Mouse (Mus musculus) common myeloid progenitor, adult 5-6 weeks (primary cell): ENCODE results near the gene Gpd1l. TPM values are rescaled to one million over a fixed set of nuclear protein-coding genes. Genes with fewer than 3 reads are reported as not detected.
A peak's percentile ranks its signal among the peaks of the same experiment; 100 is the strongest.
"Not testable (repeated sequence)": the region's sequence is repeated elsewhere in the genome, so short reads cannot be mapped to it uniquely, and the experiment has no call there.

Experiments
- ATAC-seq: replicated peaks from 2 replicates; pipeline ENCODE4 v1.8.0; 2016; ENCODE audit warnings: low read depth, mild to moderate bottlenecking, moderate TSS enrichment, inconsistent platforms; ENCODE audit not compliant: poor library complexity, severe bottlenecking
- total RNA-seq: library from RNA; stranded (forward); fragments of 200-1000, 187-1606 nt; gene quantifications from 2 replicates; pipeline ENCODE4 v1.2.3, GENCODE M21; 2017

Gpd1l gene
- 19.0 and 27.6 TPM in 2 replicates for total RNA-seq

DNA sequence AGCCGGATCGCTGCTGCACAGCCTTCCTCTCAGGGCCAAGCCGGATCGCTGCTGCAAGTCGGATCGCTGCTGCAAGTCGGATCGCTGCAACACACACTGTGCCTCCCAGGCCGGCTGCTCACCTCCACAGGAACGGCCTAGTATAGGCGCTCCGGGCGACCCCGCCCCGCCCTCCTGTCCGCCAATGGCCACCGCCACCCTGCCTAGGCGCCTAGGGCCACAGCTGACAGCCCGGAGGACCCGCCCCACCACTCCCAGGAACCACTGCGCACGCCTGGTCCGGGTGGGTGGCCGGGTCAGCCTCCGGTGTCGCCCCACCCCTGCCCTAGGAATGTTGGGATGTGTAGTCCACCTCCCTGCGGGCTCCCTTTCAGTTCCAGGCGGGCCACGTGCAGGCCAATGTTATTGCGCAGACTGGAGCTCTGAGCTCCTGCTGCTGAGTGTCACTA, at the start of gene Gpd1l:
Gene Gpd1l, minus strand, starts transcription at position 265 of the 449 bp plus-strand sequence.
- ATAC-seq, result peak; percentile 93

DNA sequence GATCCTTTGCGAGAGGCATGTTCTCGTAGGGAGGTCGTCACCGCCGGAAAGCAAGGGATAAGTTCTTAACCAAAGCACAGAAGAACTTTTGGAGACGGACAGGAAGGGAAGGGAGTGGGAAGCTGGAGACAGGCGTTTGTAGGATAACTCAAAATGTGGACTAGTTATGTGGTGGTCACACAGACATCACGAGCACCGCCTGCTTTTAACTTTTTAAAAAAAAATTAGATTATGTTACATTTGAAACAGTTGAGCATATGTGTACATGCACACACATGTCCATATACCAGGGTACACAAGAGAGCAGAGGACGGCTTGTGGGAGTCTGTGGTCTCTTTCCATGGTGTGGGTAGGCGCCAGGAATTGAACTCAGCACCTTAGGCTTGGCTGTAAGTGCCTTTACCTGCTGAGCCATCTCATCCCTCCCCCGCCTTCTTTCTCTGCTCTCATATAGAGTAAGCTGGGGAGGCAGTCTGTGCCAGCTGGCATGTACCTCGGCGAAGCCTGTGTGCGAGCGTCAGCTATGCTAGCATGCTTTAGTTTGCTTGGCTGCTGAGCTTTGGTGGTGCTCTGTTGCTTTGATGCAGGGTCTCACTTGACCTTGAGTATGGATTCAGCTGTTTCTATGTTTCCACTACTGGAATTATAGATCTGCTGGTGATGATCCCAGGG, 49.0 kb upstream of the Gpd1l start, which contains the start of gene Rps27rt:
Gene Rps27rt, minus strand, starts transcription at position 51 of the 672 bp plus-strand sequence.
- no peak for ATAC-seq

GRCm38 (mm10) chr9:114979969-114980368, 46.2 kb upstream of the Gpd1l start:
- no peak for ATAC-seq

DNA sequence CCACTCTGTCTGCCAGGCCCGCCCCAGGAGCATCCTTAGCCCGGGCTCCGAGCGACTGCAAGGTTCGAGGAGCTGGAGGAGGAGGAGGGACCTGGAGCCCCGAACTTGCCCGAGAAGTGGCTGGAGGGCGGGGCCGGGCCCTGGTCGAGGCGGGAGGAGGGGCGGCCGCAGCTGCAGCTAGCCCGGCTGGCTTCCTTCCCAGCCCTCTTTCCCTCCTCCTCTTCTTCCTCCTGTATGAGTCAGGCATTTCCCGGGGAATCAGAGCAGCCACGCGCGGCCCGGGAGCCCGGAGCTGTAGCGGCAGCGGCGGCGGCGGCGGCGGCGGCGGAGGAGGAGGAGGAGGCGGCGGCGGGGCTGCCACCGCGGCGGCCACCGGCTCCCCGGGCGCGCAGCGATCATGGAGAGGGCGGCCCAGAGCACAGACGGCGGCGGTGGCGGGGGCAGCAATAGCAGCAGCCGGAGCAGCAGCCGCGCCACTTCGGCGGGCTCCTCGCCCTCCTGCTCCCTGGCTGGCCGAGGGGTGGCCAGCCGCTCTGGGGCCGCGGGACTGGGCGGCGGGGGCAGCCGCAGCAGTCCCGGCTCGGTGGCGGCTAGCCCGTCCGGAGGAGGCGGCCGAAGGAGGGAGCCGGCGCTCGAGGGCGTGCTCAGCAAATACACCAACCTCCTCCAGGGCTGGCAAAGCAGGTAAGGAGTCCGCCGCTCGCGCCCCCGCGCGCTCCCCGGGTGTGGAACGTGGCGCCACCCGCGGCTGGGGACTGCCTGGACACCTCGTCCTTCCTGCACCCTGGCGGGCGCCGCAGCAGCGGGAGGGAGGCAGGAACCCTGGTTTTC, 44.7 kb upstream of the Gpd1l start, which contains the start of gene Osbpl10:
Gene Osbpl10, plus strand, starts transcription at position 289 of the 831 bp plus-strand sequence.
- ATAC-seq, result peak; percentile 80

DNA sequence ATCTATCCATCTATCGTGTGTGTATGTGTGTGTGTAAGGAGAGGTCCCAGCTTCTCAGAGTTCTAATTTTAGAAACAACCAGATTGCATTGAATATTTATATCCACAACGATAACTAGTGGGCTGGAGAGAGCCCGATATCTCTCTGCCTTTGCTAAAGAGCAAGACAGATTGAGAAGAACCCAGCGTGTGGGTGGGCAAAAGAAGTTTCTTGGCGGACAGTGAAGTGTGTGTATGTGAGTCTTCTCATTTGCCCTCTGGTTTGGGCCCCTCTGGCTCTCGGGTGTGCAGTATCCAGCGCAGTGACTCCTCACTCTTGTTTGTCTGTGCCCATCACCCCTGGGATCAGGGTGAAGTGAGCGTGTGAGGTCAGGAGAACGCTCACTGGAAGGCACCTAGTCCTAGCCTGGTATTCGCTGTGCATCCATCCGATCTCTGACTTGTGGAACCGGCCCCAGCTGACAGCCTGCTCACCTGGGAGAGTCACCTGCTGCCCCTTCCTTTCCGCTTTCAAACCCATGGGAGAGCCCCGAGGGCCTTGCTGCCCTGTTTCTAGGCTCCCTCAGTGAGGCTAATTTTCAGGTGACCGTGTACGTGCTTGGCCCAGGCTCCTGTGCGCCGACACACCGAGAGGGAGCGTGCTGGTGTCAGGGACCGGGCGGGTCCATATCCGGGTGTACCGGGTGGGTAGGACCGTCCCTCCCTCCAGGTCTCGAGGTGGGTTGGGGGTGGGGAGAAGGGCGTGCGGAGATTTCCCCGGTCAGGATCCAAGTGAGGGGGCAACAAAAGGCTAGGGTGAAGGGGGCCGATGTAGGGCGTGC, 43.9 kb upstream of the Gpd1l start:
- ATAC-seq, result no peak

DNA sequence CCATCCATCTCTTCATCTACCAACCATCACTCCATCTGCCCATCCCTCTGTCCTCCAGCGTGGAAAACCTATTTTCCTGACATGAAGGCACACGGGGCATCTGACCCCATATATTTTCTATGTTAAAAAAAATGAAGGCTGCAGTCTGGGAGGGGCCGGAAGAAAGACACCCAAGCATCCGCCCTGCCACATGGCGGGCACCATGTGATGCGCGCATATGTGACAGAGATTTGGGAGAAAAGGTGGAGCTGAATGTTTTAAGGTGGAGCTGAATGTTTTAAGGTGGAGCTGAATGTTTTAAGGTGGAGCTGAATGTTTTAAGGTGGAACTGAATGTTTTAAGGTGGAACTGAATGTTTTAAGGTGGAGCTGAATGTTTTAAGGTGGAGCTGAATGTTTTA, 32.5 kb upstream of the Gpd1l start:
- ATAC-seq, result not testable (repeated sequence)

DNA sequence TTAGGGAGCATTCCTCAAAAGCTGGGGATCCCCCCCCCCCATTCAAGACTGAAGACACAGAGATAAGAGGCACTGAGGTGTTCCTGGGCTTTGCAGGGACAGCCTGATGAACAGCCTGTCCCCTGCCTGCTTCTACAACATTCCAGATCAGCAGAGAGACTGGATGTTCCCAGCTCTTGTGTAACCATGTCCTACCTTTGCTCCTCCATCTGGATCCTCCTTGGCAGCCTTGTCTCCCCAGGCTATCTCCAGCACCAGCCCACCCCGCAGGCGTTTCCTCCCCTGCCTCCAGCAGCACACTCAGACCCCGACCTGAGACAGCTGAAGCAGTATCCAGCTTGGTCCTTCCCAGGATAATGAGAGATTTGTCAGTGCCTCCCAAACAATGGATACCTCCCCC, 30.3 kb upstream of the Gpd1l start:
- ATAC-seq, result no peak

- ATAC-seq, result peak; percentile 31; the same call in 1 of the 2 replicates
These were observed 27.1 kb upstream of the Gpd1l start for GRCm38 (mm10) chr9:114960844-114961243.

GRCm38 (mm10) chr9:114960043-114960789, 26.4 kb upstream of the Gpd1l start:
- 0 out of 2 replicates have a peak, but pooled peaks have one; percentile 9 for ATAC-seq

- peak; percentile 57; the same call in 1 of the 2 replicates for ATAC-seq
These were observed 23.2 kb upstream of the Gpd1l start for GRCm38 (mm10) chr9:114956945-114957344.

DNA sequence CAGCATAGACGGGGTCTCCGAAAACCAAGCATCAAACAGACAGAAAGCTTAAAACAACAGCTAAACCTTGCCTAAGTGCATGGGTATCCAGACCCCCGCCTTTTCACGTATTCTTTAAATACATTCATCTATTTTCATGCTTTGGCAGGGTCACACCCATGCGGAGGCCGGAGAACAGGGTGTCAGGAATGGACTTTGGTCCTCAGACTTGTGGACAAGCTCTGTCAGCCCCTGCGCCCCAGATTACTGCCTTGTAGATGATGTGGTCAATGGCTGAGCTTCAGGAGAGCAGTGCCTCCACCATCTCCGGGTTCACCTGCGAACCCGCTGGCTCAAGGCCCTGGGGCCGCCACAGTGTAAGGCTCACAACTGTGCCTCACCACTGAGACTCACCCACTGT, 21.6 kb upstream of the Gpd1l start:
- no peak for ATAC-seq

GRCm38 (mm10) chr9:114952866-114953265, 19.1 kb upstream of the Gpd1l start:
- no peak for ATAC-seq

- peak; percentile 85 for ATAC-seq
These were observed 14.6 kb upstream of the Gpd1l start for GRCm38 (mm10) chr9:114948395-114948794.

- ATAC-seq, result no peak
These were observed 11.8 kb upstream of the Gpd1l start for GRCm38 (mm10) chr9:114945576-114945975.

DNA sequence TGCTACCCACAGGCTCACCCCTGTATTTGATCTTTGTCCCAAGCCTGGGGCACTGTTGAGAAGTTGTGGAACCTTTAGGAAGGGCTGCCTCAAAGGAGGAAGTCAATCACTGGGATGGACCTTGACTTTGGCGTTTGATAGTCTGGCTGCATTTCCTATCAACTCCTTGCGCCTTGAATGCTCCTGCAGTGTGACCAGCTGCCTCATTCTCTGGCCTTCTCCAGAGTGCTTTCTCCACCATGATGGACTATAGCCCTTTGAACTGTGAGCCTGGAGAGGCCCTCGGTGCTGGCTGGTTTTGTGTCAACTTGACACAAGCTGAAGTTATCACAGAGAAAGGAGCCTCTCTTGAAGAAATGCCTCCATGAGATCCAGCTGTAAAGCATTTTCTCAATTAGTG, 10.9 kb upstream of the Gpd1l start:
- ATAC-seq, result no peak

DNA sequence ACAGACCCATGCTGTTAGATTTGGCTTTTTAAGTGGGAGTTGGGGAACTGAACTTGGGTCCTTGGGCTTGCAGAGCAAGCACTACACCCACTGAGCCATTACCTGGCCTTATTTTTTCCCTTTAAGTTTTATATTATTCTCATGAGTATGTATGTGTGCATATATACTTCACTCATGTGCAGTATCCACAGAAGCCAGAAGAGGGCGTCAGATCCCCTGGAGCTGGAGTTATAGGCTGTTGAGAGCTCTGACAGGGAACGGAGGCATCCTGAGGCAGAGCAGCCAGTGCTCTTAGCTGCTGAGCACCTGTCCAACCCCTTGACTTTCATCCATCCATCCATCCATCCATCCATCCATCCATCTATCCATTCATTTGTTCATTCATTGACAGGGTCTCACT, 2.9 kb upstream of the Gpd1l start:
- no peak for ATAC-seq

DNA sequence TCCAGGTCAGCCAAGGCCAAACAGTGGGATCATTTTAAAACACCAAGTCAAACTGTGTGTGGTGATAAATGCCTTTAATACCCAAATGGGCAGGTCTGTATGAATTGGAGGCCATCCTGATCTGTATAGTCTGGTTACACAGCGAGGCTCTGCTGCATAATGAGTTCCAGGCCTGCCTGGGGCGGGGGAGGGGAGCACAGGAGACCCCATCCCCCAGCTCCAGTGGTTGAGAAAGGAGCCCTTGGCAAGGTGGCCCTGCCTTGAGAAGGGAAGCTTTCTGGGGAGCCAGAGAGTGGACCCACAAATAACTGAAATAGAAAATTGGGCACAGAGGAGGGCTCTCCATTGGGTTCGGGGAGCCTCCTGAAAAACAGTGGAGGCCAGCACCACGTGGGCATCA, 1.5 kb upstream of the Gpd1l start:
- no peak for ATAC-seq

DNA sequence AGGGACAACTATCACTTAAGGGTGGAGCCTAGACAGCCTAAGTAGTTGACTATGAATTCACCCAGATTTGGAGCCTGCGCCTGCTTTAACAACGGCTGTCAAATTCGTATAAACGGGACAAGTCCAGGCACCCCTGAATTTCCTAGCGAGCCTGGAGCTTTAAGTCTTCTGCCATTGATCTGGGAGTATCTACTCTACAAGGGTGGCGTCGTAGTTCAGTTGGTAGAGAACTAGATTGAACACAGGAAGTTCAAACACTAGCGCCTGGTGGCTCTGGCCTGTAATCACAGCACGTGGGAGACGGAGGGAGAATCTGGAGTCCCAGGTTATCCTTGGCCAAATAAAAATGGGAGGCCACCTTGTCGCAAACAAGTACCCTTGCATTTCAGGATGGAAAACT, 444 bp upstream of the Gpd1l start:
- peak; percentile 19 for ATAC-seq

GRCm38 (mm10) chr9:114933037-114933722, 607 bp downstream of the Gpd1l start:
- no peak; the same call in 1 of the 2 replicates for ATAC-seq
